Mouse (Mus musculus): ENCODE results near the gene Tecta.

DNA sequence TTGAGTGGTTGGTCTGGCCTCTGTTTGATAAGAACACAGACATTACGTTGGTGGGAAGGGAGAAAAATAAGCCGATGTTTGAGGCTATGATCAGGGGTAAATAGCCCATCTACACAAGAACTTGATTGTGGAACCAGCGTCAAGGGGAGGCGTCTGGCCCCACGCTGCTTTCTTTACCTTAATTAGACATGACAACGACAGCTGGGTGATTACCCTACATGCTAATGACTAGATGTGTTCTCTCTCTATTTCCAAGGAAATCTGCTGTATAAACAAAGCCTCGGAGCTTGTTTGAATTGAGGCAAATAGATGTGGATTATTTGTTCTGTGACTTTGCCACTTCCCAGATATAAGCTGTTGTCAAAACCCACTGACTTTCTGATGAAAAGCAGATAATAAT lies 49.9 kb downstream of the Tecta start:
- no peak for TF ChIP-seq POLR2A (IDR thresholded peaks at IDR 0.05; ENCODE audit: borderline replicate concordance, control insufficient read depth, low read depth, low read length)
- TF ChIP-seq CTCF (IDR thresholded peaks at IDR 0.05; ENCODE audit: control insufficient read depth, insufficient read depth, low read length): no peak
